Mouse (Mus musculus) limb, embryonic 14.5 days (tissue): ENCODE measurements at regions not wholly inside any gene's neighbourhood (a gene's known extent, or its start where the extent isn't known, plus 50 kb on each side); places are given as distances from the start of the nearest gene placed in this dataset.

Experiments used
- ATAC-seq: fragments of 200-750 bp; cut with Nextera tagmentation; 2 replicates; pipeline ENCODE4 v1.8.0; 2017; ENCODE audit warnings: low read depth, moderate number of reproducible peaks, moderate TSS enrichment; ENCODE audit not compliant: low FRiP score
- DNase-seq: peaks from one replicate; pipeline ENCODE4 v3.0.0-alpha.2; 2015; ENCODE audit warnings: low spot score
- H3K27ac ChIP-seq: fragments of 300-500 bp; sonication (generic); replicated peaks from 2 replicates; pipeline ENCODE4 v1.5.1; 2014; ENCODE audit warnings: low read depth, mild to moderate bottlenecking, low read length, moderate library complexity, mixed read lengths
- H3K27me3 ChIP-seq: fragments of 300-500 bp; sonication (generic); 2 replicates; pipeline ENCODE4 v1.6.1; 2014; ENCODE audit warnings: low read length, mixed read lengths; ENCODE audit not compliant: control insufficient read depth, insufficient read depth
- H3K36me3 ChIP-seq: fragments of 300-500 bp; sonication (generic); 2 replicates; pipeline ENCODE4 v1.6.1; 2014; ENCODE audit warnings: mild to moderate bottlenecking, low read length, moderate library complexity, mixed read lengths; ENCODE audit not compliant: control insufficient read depth, insufficient read depth
- H3K4me1 ChIP-seq: fragments of 300-500 bp; sonication (generic); 2 replicates; pipeline ENCODE4 v1.6.1; 2014; ENCODE audit warnings: antibody characterized with exemption, low read length, mixed read lengths; ENCODE audit not compliant: control insufficient read depth, insufficient read depth
- H3K4me2 ChIP-seq: fragments of 300-500 bp; sonication (generic); replicated peaks from 2 replicates; pipeline ENCODE4 v1.6.1; 2014; ENCODE audit warnings: low read depth, mild to moderate bottlenecking, low read length, moderate library complexity; ENCODE audit not compliant: severe bottlenecking
- H3K4me3 ChIP-seq: fragments of 300-500 bp; sonication (generic); replicated peaks from 2 replicates; pipeline ENCODE4 v1.5.1; 2014; ENCODE audit warnings: low read length
- H3K9ac ChIP-seq: fragments of 300-500 bp; sonication (generic); 2 replicates; pipeline ENCODE4 v1.6.1; 2014; ENCODE audit warnings: mild to moderate bottlenecking, low read depth, low read length, moderate library complexity; ENCODE audit not compliant: severe bottlenecking
- H3K9me3 ChIP-seq: fragments of 300-500 bp; sonication (generic); 2 replicates; pipeline ENCODE4 v1.6.1; 2016; ENCODE audit warnings: low read length; ENCODE audit not compliant: control insufficient read depth
- POLR2A ChIP-seq: fragments of 200-500 bp; IDR thresholded peaks from 2 replicates; pipeline ENCODE4 v1.8.0; 2012; ENCODE audit warnings: inconsistent platforms, mild to moderate bottlenecking, moderate library complexity, borderline replicate concordance; ENCODE audit not compliant: insufficient read depth, insufficient read length; ENCODE audit errors: extremely low read depth
- WGBS: fragments of 180-500 bp; shearing (Covaris S2); extraction: QIAGEN DNeasy Blood & Tissue Kit; methylation state at CpG from one replicate; pipeline ENCODE4 v1.1.7; 2014; 5-methylcytosine and 5-hydroxymethylcytosine counted together

- H3K9me3 ChIP-seq: no peaks in the 10 kb centered on the region
- no peak overlapping the region for H3K9ac ChIP-seq
- no peak for TF ChIP-seq POLR2A
- no peaks in the 10 kb centered on the region for H3K36me3 ChIP-seq
- H3K4me2 ChIP-seq: no peak overlapping the region
- no peak overlapping the region for H3K4me3 ChIP-seq
- H3K27me3 ChIP-seq: no peaks in the 10 kb centered on the region
- WGBS: 76% methylated on average over 2 of the region's 2 CpGs
- H3K27ac ChIP-seq: no peak overlapping the region
- no peak for ATAC-seq
- no peaks in the 10 kb centered on the region for H3K4me1 ChIP-seq
- no peak for DNase-seq
Measured at GRCm38 (mm10) chr8:18059526-18059925, 918.5 kb downstream of the Defb40 start.

GRCm38 (mm10) chr8:18021196-18021595 is 956.9 kb downstream of the Defb40 start:
- Histone ChIP-seq H3K27ac (no peak overlapping the region), H3K4me3 (no peak overlapping the region), H3K4me2 (no peak overlapping the region), H3K36me3 (no peaks in the 10 kb centered on the region), H3K9ac (no peak overlapping the region), H3K4me1 (no peaks in the 10 kb centered on the region), H3K27me3 (no peaks in the 10 kb centered on the region), H3K9me3 (no peaks in the 10 kb centered on the region)
- no peak for ATAC-seq
- TF ChIP-seq POLR2A: no peak
- WGBS: 71% methylated on average over 2 of the region's 2 CpGs
- DNase-seq: no peak

GRCm38 (mm10) chr8:18007567-18007966 is 970.5 kb downstream of the Defb40 start:
- DNase-seq (no peak), ATAC-seq (no peak)
- no peaks in the 10 kb centered on the region for H3K36me3 ChIP-seq
- no peaks in the 10 kb centered on the region for H3K9me3 ChIP-seq
- H3K27me3 ChIP-seq: no peaks in the 10 kb centered on the region
- H3K4me3 ChIP-seq: no peak overlapping the region
- H3K27ac ChIP-seq: no peak overlapping the region
- no peaks in the 10 kb centered on the region for H3K4me1 ChIP-seq
- no peak overlapping the region for H3K4me2 ChIP-seq
- H3K9ac ChIP-seq: no peak overlapping the region
- no peak for TF ChIP-seq POLR2A
- 78% methylated on average over 4 of the region's 4 CpGs for WGBS

GRCm38 (mm10) chr8:18005660-18006059 is 972.4 kb downstream of the Defb40 start:
- Histone ChIP-seq H3K27ac (no peak overlapping the region), H3K9ac (no peak overlapping the region), H3K27me3 (no peaks in the 10 kb centered on the region), H3K36me3 (no peaks in the 10 kb centered on the region), H3K4me1 (no peaks in the 10 kb centered on the region), H3K4me3 (no peak overlapping the region), H3K9me3 (no peaks in the 10 kb centered on the region), H3K4me2 (no peak overlapping the region)
- 50% methylated on average over 2 of the region's 2 CpGs for WGBS
- no peak for TF ChIP-seq POLR2A
- peak; percentile 33 for DNase-seq
- no peak for ATAC-seq

- no peak overlapping the region for H3K4me3 ChIP-seq
- no peaks in the 10 kb centered on the region for H3K4me1 ChIP-seq
- no peaks in the 10 kb centered on the region for H3K9me3 ChIP-seq
- no peak for DNase-seq
- no peaks in the 10 kb centered on the region for H3K36me3 ChIP-seq
- no peak for TF ChIP-seq POLR2A
- no peak for ATAC-seq
- H3K9ac ChIP-seq: no peak overlapping the region
- H3K4me2 ChIP-seq: no peak overlapping the region
- H3K27ac ChIP-seq: no peak overlapping the region
- WGBS: 86% methylated on average over 5 of the region's 5 CpGs
- H3K27me3 ChIP-seq: no peaks in the 10 kb centered on the region
Measured at GRCm38 (mm10) chr8:18000750-18001149, 977.3 kb downstream of the Defb40 start.

- ATAC-seq (no peak), DNase-seq (no peak)
- Histone ChIP-seq H3K9me3 (no peaks in the 10 kb centered on the region), H3K4me2 (no peak overlapping the region), H3K4me3 (no peak overlapping the region), H3K36me3 (no peaks in the 10 kb centered on the region), H3K27me3 (no peaks in the 10 kb centered on the region), H3K9ac (no peak overlapping the region), H3K4me1 (no peaks in the 10 kb centered on the region), H3K27ac (no peak overlapping the region)
- WGBS: 81% methylated on average over 1 of the region's 1 CpGs
- TF ChIP-seq POLR2A: no peak
Measured at GRCm38 (mm10) chr8:17984779-17985178, 993.3 kb downstream of the Defb40 start.
